Mouse (Mus musculus) heart, embryonic 12.5 days (tissue): ENCODE results near the gene Olfr1243. TPM values are rescaled to one million over a fixed set of nuclear protein-coding genes. Genes with fewer than 3 reads are reported as not detected.
"Not testable (repeated sequence)": the region's sequence is repeated elsewhere in the genome, so short reads cannot be mapped to it uniquely, and the experiment has no call there.

Experiments used
- ATAC-seq: fragments of 200-750 bp; cut with Nextera tagmentation; 2 replicates; pipeline ENCODE4 v1.8.0; 2017; ENCODE audit warnings: moderate TSS enrichment, moderate library complexity; ENCODE audit not compliant: insufficient number of reproducible peaks, low FRiP score
- H3K27ac ChIP-seq: fragments of 300-500 bp; sonication (generic); 2 replicates; pipeline ENCODE4 v1.5.1; 2016; ENCODE audit warnings: mild to moderate bottlenecking, moderate library complexity; ENCODE audit not compliant: poor library complexity, severe bottlenecking
- H3K27me3 ChIP-seq: fragments of 300-500 bp; sonication (generic); replicated peaks from 2 replicates; pipeline ENCODE4 v1.6.1; 2016; ENCODE audit warnings: mild to moderate bottlenecking, moderate library complexity
- H3K36me3 ChIP-seq: fragments of 300-500 bp; sonication (generic); 2 replicates; pipeline ENCODE4 v1.6.1; 2016; ENCODE audit warnings: mild to moderate bottlenecking, moderate library complexity
- H3K4me1 ChIP-seq: fragments of 300-500 bp; sonication (generic); replicated peaks from 2 replicates; pipeline ENCODE4 v1.6.1; 2016; ENCODE audit warnings: mild to moderate bottlenecking
- H3K4me2 ChIP-seq: fragments of 300-500 bp; sonication (generic); 2 replicates; pipeline ENCODE4 v1.6.1; 2016; ENCODE audit warnings: mild to moderate bottlenecking, moderate library complexity
- H3K4me3 ChIP-seq: fragments of 300-500 bp; sonication (generic); 2 replicates; pipeline ENCODE4 v1.5.1; 2016; ENCODE audit warnings: mild to moderate bottlenecking
- H3K9ac ChIP-seq: fragments of 300-500 bp; sonication (generic); 2 replicates; pipeline ENCODE4 v1.6.1; 2016; ENCODE audit warnings: mild to moderate bottlenecking, moderate library complexity
- H3K9me3 ChIP-seq: fragments of 300-500 bp; sonication (generic); replicated peaks from 2 replicates; pipeline ENCODE4 v1.6.1; 2016; ENCODE audit warnings: mild to moderate bottlenecking, moderate library complexity
- WGBS: fragments of 180-500 bp; shearing (Covaris S2); methylation state at CpG from one replicate; pipeline ENCODE4 v1.1.7; 2016; 5-methylcytosine and 5-hydroxymethylcytosine counted together
- polyA plus RNA-seq: library from polyadenylated mRNA; unstranded; fragments of >200 nt; fragmentation: Nextera tagmentation; extraction: Ambion mirVana; gene quantifications from 2 replicates; pipeline ENCODE4 v1.2.1, GENCODE M21; 2016

The Olfr1243 gene
- not detected in 2 replicates for polyA plus RNA-seq

DNA sequence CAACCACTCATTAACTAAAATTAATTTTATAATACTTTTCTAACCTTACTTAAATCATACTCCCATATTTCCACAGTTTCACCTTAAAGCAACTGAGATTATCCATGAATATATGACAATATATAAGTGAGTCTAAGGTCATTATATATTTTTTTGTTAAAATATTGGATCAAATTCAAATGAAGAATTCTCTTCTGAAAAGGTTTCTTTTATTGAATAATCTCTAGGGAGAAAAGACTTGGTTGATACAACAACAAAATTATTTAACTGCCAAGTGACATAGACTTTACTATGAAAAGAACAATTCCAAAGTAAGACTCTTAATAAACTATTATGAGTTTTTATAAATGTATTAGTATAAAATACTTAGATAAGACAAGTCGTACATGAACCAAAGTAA, at the start of gene Olfr1243:
Gene Olfr1243 (minus strand): TSS at position 101 of the 400 bp plus-strand sequence.
- no peaks in the 10 kb centered on the region for H3K9me3 ChIP-seq
- H3K9ac ChIP-seq, result no peak within 1 kb of the TSS
- ATAC-seq, result no peak
- no peaks in the 10 kb centered on the region for H3K36me3 ChIP-seq
- no peak within 1 kb of the TSS for H3K27ac ChIP-seq
- 80% methylated on average over 1 of the region's 1 CpGs for WGBS
- no peaks in the 10 kb centered on the region for H3K27me3 ChIP-seq
- no peak within 1 kb of the TSS for H3K4me2 ChIP-seq
- no peaks in the 10 kb centered on the region for H3K4me1 ChIP-seq
- no peak within 1 kb of the TSS for H3K4me3 ChIP-seq

DNA sequence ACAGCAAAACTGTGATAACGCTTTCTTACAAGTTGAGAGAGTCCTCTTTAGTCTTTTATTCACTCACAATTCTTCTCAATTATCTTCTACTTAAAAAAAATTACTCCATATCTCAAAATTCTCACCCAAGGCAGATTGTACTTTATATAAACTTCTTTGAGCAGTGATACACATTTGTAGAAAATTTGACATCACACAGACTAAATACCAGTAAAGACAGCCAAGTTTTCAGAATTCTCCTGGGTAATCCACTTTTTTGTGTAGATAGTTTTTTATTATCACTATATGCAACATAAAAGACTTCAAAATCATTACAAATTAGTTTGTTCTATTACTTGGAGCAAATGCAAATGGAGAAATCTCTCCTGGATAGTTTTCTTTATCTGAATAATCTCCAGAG, 47.1 kb upstream of the Olfr1243 start, which contains the start of gene Olfr1245:
Gene Olfr1245 (minus strand): TSS at position 101 of the 400 bp plus-strand sequence.
- WGBS, result 77% methylated on average over 1 of the region's 1 CpGs
- no peak within 1 kb of the TSS for H3K9ac ChIP-seq
- no peak within 1 kb of the TSS for H3K4me3 ChIP-seq
- H3K27me3 ChIP-seq, result no peaks in the 10 kb centered on the region
- no peaks in the 10 kb centered on the region for H3K36me3 ChIP-seq
- H3K27ac ChIP-seq, result no peak within 1 kb of the TSS
- H3K4me1 ChIP-seq, result no peaks in the 10 kb centered on the region
- no peaks in the 10 kb centered on the region for H3K9me3 ChIP-seq
- no peak within 1 kb of the TSS for H3K4me2 ChIP-seq
- ATAC-seq, result no peak

DNA sequence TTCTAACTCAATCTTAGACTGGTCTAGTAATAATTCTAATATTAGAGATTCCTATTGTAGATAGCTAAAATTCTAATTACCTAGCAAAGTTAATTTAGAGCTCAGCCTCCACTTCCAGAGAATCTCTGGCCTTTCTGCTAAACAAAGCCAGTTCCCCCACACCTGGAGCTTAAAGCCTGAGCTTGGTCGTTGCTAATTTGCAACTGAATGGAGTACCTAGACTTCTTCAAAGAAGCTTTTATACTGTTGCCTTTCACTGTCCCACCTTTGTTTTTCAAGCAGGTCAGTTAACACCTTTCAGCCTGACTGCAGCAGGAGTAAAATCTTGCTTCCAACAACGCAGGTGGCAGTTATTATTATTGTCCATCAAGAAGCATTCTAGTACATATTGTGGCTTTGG, 31.4 kb upstream of the Olfr1243 start:
- H3K36me3 ChIP-seq, H3K4me3 ChIP-seq, H3K27ac ChIP-seq, ATAC-seq, H3K4me2 ChIP-seq, H3K4me1 ChIP-seq, H3K27me3 ChIP-seq, H3K9ac ChIP-seq, H3K9me3 ChIP-seq: not testable (repeated sequence)
- 52% methylated on average over 2 of the region's 2 CpGs for WGBS

DNA sequence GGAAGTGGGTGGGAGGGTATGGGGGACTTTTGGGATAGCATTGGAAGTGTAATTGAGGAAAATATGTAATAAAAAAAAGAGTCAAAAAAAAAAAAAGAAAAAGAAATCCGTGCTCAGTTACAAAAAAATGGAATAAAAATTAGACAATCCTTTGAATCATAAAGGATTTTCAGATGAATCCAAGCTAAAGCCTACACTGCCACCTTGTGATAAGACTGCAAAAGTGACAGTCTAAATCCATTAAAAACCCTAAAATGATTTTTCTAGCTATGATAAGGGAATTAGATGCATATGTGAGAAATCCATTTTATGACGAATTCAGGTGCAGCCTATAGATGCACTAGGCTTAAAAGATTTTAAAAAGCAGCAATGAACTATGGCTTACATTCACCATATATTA, 13.2 kb upstream of the Olfr1243 start:
- Histone ChIP-seq H3K9ac (no peak overlapping the region), H3K4me3 (no peak overlapping the region), H3K27me3 (no peaks in the 10 kb centered on the region), H3K36me3 (no peaks in the 10 kb centered on the region), H3K27ac (no peak overlapping the region), H3K4me1 (no peaks in the 10 kb centered on the region), H3K4me2 (no peak overlapping the region), H3K9me3 (no peaks in the 10 kb centered on the region)
- ATAC-seq, result no peak
- 50% methylated on average over 2 of the region's 2 CpGs for WGBS

DNA sequence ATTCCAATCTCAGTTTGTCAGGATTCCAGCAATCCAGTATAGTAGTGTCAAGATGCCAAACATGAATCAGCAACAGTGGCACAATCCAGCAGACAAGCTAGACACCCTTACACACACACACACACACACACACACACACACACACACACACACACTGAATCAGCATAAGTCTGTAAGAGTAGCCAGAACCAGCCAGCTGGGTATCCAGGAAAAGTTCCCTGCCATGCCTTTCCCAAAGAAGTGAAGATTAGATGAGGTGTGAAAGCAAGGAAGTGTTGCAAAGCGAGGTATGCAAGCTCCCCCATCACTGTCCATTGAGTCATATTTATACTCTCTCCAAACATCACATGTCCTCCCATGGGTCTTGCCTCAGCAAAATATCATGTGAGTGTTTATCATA, 8.6 kb upstream of the Olfr1243 start:
- Histone ChIP-seq H3K9ac (no peak overlapping the region), H3K4me1 (no peaks in the 10 kb centered on the region), H3K9me3 (no peaks in the 10 kb centered on the region), H3K4me2 (no peak overlapping the region), H3K27ac (no peak overlapping the region), H3K4me3 (no peak overlapping the region), H3K36me3 (no peaks in the 10 kb centered on the region), H3K27me3 (no peaks in the 10 kb centered on the region)
- 41% methylated on average over 1 of the region's 1 CpGs for WGBS
- no peak for ATAC-seq

DNA sequence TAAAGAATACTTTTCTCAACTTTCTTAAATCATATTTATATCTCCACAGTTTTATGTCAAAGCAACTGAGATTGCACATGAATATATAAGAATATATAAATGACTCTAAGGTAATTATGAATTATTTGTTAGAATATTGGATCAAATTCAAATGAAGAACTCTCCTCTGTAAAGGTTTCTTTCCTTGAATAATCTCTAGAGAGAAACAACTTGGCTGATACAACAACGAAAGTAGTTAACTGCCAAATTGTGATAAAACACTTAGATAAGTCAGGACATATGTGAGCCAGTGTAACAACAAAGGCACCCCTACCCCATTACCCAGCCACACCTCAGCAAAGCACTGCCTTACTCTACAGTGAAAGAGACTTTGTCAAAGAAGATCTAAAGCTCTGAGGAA, 33.1 kb downstream of the Olfr1243 start, which contains the start of gene Olfr1242:
Gene Olfr1242 (minus strand): TSS at position 101 of the 400 bp plus-strand sequence.
- Histone ChIP-seq H3K27ac (no peak within 1 kb of the TSS), H3K27me3 (no peaks in the 10 kb centered on the region), H3K4me2 (no peak within 1 kb of the TSS), H3K9ac (no peak within 1 kb of the TSS), H3K4me3 (no peak within 1 kb of the TSS), H3K4me1 (no peaks in the 10 kb centered on the region), H3K36me3 (no peaks in the 10 kb centered on the region), H3K9me3 (no peaks in the 10 kb centered on the region)
- WGBS, result 71% methylated on average over 1 of the region's 1 CpGs
- no peak for ATAC-seq

DNA sequence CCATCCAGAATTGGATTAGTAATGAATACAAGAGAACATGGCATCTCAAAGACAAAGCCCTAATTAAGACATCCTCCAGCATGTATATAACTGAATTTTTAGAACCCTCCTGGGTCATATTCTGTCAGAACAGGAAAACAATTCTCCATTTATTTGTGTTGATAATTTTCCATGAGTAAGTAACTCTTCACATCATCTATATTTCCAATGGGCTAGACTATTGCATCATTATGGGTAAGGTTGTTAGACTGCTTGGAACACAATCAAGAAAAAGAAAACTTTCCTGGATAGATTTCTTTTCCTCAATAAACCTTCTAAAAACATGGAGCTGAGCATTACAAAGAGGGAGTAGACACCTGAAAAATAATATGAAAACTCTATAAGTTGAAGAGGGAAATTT, 44.3 kb downstream of the Olfr1243 start, which contains the start of gene Olfr1241:
Gene Olfr1241 (minus strand): TSS at position 101 of the 400 bp plus-strand sequence.
- Histone ChIP-seq H3K4me3 (no peak within 1 kb of the TSS), H3K4me2 (no peak within 1 kb of the TSS), H3K27me3 (no peaks in the 10 kb centered on the region), H3K9me3 (no peaks in the 10 kb centered on the region), H3K36me3 (no peaks in the 10 kb centered on the region), H3K27ac (no peak within 1 kb of the TSS), H3K4me1 (no peaks in the 10 kb centered on the region), H3K9ac (no peak within 1 kb of the TSS)
- ATAC-seq, result no peak

Other genes starting within 250 kb of the Olfr1243 start
- not detected in 2 replicates for gene Olfr1229, start 243.5 kb downstream of the Olfr1243 start, polyA plus RNA-seq
- gene Olfr1230, start 234.2 kb downstream of the Olfr1243 start, polyA plus RNA-seq, result not detected in 2 replicates
- not detected in 2 replicates for gene Olfr1231, start 224.4 kb downstream of the Olfr1243 start, polyA plus RNA-seq
- gene Olfr1232, start 201.8 kb downstream of the Olfr1243 start, polyA plus RNA-seq, result not detected in 2 replicates
- gene Olfr1233, start 189.1 kb downstream of the Olfr1243 start, polyA plus RNA-seq, result not detected in 2 replicates
- not detected in 2 replicates for gene Olfr1234, start 166.6 kb downstream of the Olfr1243 start, polyA plus RNA-seq
- not detected in 2 replicates for gene Olfr1238, start 121.8 kb downstream of the Olfr1243 start, polyA plus RNA-seq
- not detected in 2 replicates for gene Olfr1239, start 111.1 kb downstream of the Olfr1243 start, polyA plus RNA-seq
- not detected in 2 replicates for gene Olfr1240, start 88.5 kb downstream of the Olfr1243 start, polyA plus RNA-seq
- gene Olfr1241, start 44.4 kb downstream of the Olfr1243 start, polyA plus RNA-seq, result not detected in 2 replicates
- gene Olfr1242, start 33.2 kb downstream of the Olfr1243 start, polyA plus RNA-seq, result not detected in 2 replicates
- gene Olfr1245, start 47.0 kb upstream of the Olfr1243 start, polyA plus RNA-seq, result not detected in 2 replicates
- not detected in 2 replicates for gene Olfr1246, start 61.7 kb upstream of the Olfr1243 start, polyA plus RNA-seq
- gene Olfr1247, start 82.6 kb upstream of the Olfr1243 start, polyA plus RNA-seq, result not detected in 2 replicates
- not detected in 2 replicates for gene Olfr1248, start 86.8 kb upstream of the Olfr1243 start, polyA plus RNA-seq
- not detected in 2 replicates for gene Olfr1249, start 103.5 kb upstream of the Olfr1243 start, polyA plus RNA-seq
- gene Olfr1250, start 130.0 kb upstream of the Olfr1243 start, polyA plus RNA-seq, result not detected in 2 replicates
- gene Olfr1251, start 140.4 kb upstream of the Olfr1243 start, polyA plus RNA-seq, result not detected in 2 replicates
- gene Olfr1252, start 193.5 kb upstream of the Olfr1243 start, polyA plus RNA-seq, result not detected in 2 replicates
- gene Olfr1253, start 225.6 kb upstream of the Olfr1243 start, polyA plus RNA-seq, result not detected in 2 replicates